Mouse (Mus musculus) urinary bladder, postnatal 14 days (tissue): Measurements from ENCODE around the gene Cpxm1.
"Not testable (repeated sequence)": the region's sequence is repeated elsewhere in the genome, so short reads cannot be mapped to it uniquely, and the experiment has no call there.

Experiments
- DNase-seq: peaks from one replicate; pipeline ENCODE4 v3.0.0; 2021; ENCODE audit warnings: low spot score

The Cpxm1 gene

GRCm38 (mm10) chr2:130401891-130402290 is 4.5 kb upstream of the Cpxm1 start:
- DNase-seq: no peak

GRCm38 (mm10) chr2:130400046-130400445 is 2.7 kb upstream of the Cpxm1 start:
- no peak for DNase-seq

- DNase-seq: peak; percentile 60
Measured at GRCm38 (mm10) chr2:130398091-130398490, 717 bp upstream of the Cpxm1 start.

- no peak for DNase-seq
Measured at GRCm38 (mm10) chr2:130395696-130396095, 1.7 kb downstream of the Cpxm1 start.

- no peak for DNase-seq
Measured at GRCm38 (mm10) chr2:130392836-130393235, 4.5 kb downstream of the Cpxm1 start.

- no peak for DNase-seq
Measured at GRCm38 (mm10) chr2:130390993-130391625, 6.3 kb downstream of the Cpxm1 start.

GRCm38 (mm10) chr2:130388796-130389195 is 8.6 kb downstream of the Cpxm1 start:
- DNase-seq: no peak

- DNase-seq: no peak
Measured at GRCm38 (mm10) chr2:130386212-130386611, 11.2 kb downstream of the Cpxm1 start.

- no peak for DNase-seq
Measured at GRCm38 (mm10) chr2:130383895-130384294, 13.5 kb downstream of the Cpxm1 start.

GRCm38 (mm10) chr2:130383205-130383604 is 14.2 kb downstream of the Cpxm1 start:
- DNase-seq: no peak

- no peak for DNase-seq
Measured at GRCm38 (mm10) chr2:130374951-130375350, 22.4 kb downstream of the Cpxm1 start.

GRCm38 (mm10) chr2:130373026-130373425 is 24.3 kb downstream of the Cpxm1 start:
- not testable (repeated sequence) for DNase-seq

GRCm38 (mm10) chr2:130367386-130367785 is 30.0 kb downstream of the Cpxm1 start:
- DNase-seq: no peak

GRCm38 (mm10) chr2:130365211-130366094 is 31.9 kb downstream of the Cpxm1 start:
- no peak for DNase-seq

GRCm38 (mm10) chr2:130362511-130363026 is 34.8 kb downstream of the Cpxm1 start:
- peak; percentile 62 for DNase-seq

- no peak for DNase-seq
Measured at GRCm38 (mm10) chr2:130358852-130359251, 38.5 kb downstream of the Cpxm1 start.

GRCm38 (mm10) chr2:130357551-130357950 is 39.8 kb downstream of the Cpxm1 start:
- no peak for DNase-seq

- no peak for DNase-seq
Measured at GRCm38 (mm10) chr2:130353889-130354288, 43.5 kb downstream of the Cpxm1 start.

- DNase-seq: no peak
Measured at GRCm38 (mm10) chr2:130353411-130353810, 44.0 kb downstream of the Cpxm1 start.

GRCm38 (mm10) chr2:130351758-130352339 is 45.5 kb downstream of the Cpxm1 start:
- no peak for DNase-seq

GRCm38 (mm10) chr2:130350376-130350775 is 47.0 kb downstream of the Cpxm1 start:
- no peak for DNase-seq

- no peak for DNase-seq
Measured at GRCm38 (mm10) chr2:130341220-130341580, 56.2 kb downstream of the Cpxm1 start.
